Mouse (Mus musculus) heart, adult 2 months (tissue): ENCODE measurements around the gene Rtn2.

Experiments used
- CTCF ChIP-seq: fragments of 200-600 bp; IDR thresholded peaks from 2 replicates; pipeline ENCODE4 v1.8.1; 2022; ENCODE audit warnings: antibody characterized with exemption, mild to moderate bottlenecking, moderate library complexity
- EP300 ChIP-seq: fragments of 200-500 bp; IDR thresholded peaks from 2 replicates; pipeline ENCODE4 v1.6.1; 2011; ENCODE audit warnings: low read depth, low read length, control low read depth; ENCODE audit not compliant: insufficient read depth
- POLR2A ChIP-seq: fragments of 200-500 bp; IDR thresholded peaks from 2 replicates; pipeline ENCODE4 v1.6.1; 2011; ENCODE audit warnings: mild to moderate bottlenecking, low read depth, low read length, control low read depth; ENCODE audit not compliant: insufficient read depth

- TF ChIP-seq CTCF (no peak), POLR2A (no peak), EP300 (no peak)
Observed at GRCm38 (mm10) chr7:19265928-19266822, 16.2 kb upstream of the Rtn2 start.
